Mouse (Mus musculus): ENCODE data around the gene Ndufs2. TPM values are rescaled to one million over a fixed set of nuclear protein-coding genes. Genes with fewer than 3 reads are reported as not detected.

Ndufs2 gene
- polyA plus RNA-seq, 1 experiment = 227 TPM

DNA sequence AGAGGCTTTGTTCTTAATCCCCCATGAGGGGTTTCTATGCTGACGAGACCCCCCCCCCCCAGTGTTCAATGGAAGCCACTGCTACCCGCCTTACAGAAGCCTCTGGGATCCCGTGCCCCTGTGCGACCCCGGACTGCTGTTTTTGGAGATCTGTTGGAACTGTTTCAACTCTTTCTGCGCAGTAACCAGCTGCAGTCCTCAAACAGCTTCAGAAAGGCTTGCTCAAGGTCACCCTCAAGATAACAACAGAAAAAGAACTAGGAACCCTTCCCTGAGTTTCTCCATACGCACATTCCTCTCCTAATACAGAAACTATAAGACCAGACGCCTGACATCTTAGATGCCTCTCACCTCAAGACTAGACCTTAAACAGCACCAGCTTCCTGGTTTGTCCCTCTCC is 62.1 kb downstream of the Ndufs2 start:
- Histone ChIP-seq H3K79me3 (ENCODE audit: low read depth) (no peaks in the 10 kb centered on the region), H3K27me3 (ENCODE audit: control insufficient read depth, insufficient read depth, insufficient read length) (no peaks in the 10 kb centered on the region), H3K36me3 (ENCODE audit: control insufficient read depth, insufficient read depth) (no peaks in the 10 kb centered on the region), H3ac (ENCODE audit: control insufficient read depth, insufficient read length, low read depth) (no peak overlapping the region), H3K79me2 (ENCODE audit: control insufficient read depth, insufficient read depth) (no peaks in the 10 kb centered on the region), H3K4me3 (ENCODE audit: insufficient read depth, poor library complexity, severe bottlenecking) (no peak overlapping the region)
- TF ChIP-seq MYOG (IDR thresholded peaks at IDR 0.05; ENCODE audit: control insufficient read depth, extremely low read depth, insufficient read length) (no peak), USF1 (IDR thresholded peaks at IDR 0.05; ENCODE audit: low read depth) (no peak), CEBPB (IDR thresholded peaks at IDR 0.05; ENCODE audit: low read depth) (no peak), MAX (IDR thresholded peaks at IDR 0.05) (no peak), CTCF (IDR thresholded peaks at IDR 0.05; ENCODE audit: control insufficient read depth, insufficient read depth, insufficient read length) (no peak), MYOD1 (IDR thresholded peaks at IDR 0.05; ENCODE audit: control insufficient read depth, insufficient read length, low read depth) (no peak), FOSL1 (IDR thresholded peaks at IDR 0.05; ENCODE audit: insufficient read depth, low read length, poor library complexity, severe bottlenecking) (no peak)

DNA sequence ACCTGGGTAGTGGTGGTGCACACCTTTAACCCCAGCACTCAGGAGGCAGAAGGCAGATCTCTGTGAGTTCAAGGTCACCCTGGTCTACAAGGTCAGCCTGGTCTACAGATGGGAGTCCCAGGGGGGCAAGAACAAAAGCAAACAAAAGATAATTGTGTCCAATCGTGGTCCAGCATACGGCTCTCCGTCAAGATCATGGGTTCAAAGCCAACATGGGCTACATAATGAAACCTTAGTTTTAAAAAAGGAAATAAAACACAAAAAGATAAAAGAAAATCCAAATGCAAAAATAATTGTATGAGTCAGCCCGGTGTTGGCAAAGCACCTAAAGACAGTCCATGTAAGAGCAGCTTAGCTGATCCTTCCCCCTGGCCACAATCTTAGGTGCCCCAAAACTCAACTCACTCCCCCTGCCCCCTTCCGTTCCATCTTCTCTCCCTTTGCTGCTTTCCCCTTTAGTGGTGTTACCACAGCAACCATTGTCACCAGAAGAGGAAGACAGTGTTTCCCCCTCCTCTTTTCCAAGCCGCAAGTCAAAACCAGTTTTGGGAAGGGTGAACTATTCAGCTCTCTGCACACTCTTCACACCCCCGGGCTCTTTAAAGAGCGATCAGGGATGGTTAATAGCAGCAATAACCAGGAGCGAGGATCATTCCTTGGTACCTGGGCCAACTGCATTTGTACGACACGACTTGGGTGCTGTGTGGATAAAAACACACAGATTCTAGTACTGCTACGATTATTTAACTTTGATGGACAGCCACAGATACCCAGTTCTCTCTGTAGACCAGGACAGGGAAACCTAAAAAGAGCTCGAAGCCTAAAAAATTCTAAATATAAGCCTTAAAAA is 63.1 kb downstream of the Ndufs2 start:
- Histone ChIP-seq H3K27me3 (ENCODE audit: control insufficient read depth, insufficient read depth, insufficient read length) (no peaks in the 10 kb centered on the region), H3K79me2 (ENCODE audit: control insufficient read depth, insufficient read depth) (no peaks in the 10 kb centered on the region), H3ac (ENCODE audit: control insufficient read depth, insufficient read length, low read depth) (no peak overlapping the region), H3K79me3 (ENCODE audit: low read depth) (no peaks in the 10 kb centered on the region), H3K4me3 (ENCODE audit: insufficient read depth, poor library complexity, severe bottlenecking) (no peak overlapping the region), H3K36me3 (ENCODE audit: control insufficient read depth, insufficient read depth) (no peaks in the 10 kb centered on the region)
- TF ChIP-seq CTCF (IDR thresholded peaks at IDR 0.05; ENCODE audit: control insufficient read depth, insufficient read depth, insufficient read length) (no peak), MAX (IDR thresholded peaks at IDR 0.05) (no peak), MYOD1 (IDR thresholded peaks at IDR 0.05; ENCODE audit: control insufficient read depth, insufficient read length, low read depth) (no peak), CEBPB (IDR thresholded peaks at IDR 0.05; ENCODE audit: low read depth) (no peak), USF1 (IDR thresholded peaks at IDR 0.05; ENCODE audit: low read depth) (no peak), FOSL1 (IDR thresholded peaks at IDR 0.05; ENCODE audit: insufficient read depth, low read length, poor library complexity, severe bottlenecking) (no peak), MYOG (IDR thresholded peaks at IDR 0.05; ENCODE audit: control insufficient read depth, extremely low read depth, insufficient read length) (no peak)

DNA sequence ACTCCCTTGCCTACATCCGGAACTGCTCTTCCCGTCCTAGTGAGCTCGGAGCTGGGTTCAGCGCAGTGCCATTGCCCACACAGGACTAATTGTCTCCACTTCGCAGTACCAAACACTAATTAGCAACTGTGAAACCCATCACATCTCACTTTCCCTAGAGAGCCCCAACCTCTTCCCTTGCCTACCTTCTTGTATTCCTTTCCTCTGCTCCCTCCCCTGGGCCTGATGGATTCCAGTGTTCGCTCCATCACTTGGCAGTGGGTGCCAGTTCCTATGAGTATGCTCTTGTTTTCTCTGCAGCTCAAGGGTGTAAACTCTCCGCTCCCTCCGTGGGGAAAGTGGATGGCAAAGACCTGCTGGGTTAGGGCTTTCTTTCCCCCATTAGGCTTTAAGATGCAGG is 65.5 kb downstream of the Ndufs2 start:
- Histone ChIP-seq H3K79me3 (ENCODE audit: low read depth) (no peaks in the 10 kb centered on the region), H3K27me3 (ENCODE audit: control insufficient read depth, insufficient read depth, insufficient read length) (no peaks in the 10 kb centered on the region), H3K4me3 (ENCODE audit: insufficient read depth, poor library complexity, severe bottlenecking) (no peak overlapping the region), H3ac (ENCODE audit: control insufficient read depth, insufficient read length, low read depth) (no peak overlapping the region), H3K79me2 (ENCODE audit: control insufficient read depth, insufficient read depth) (no peaks in the 10 kb centered on the region), H3K36me3 (ENCODE audit: control insufficient read depth, insufficient read depth) (no peaks in the 10 kb centered on the region)
- TF ChIP-seq CEBPB (IDR thresholded peaks at IDR 0.05; ENCODE audit: low read depth) (no peak), USF1 (IDR thresholded peaks at IDR 0.05; ENCODE audit: low read depth) (no peak), FOSL1 (IDR thresholded peaks at IDR 0.05; ENCODE audit: insufficient read depth, low read length, poor library complexity, severe bottlenecking) (no peak), MYOD1 (IDR thresholded peaks at IDR 0.05; ENCODE audit: control insufficient read depth, insufficient read length, low read depth) (no peak), CTCF (IDR thresholded peaks at IDR 0.05; ENCODE audit: control insufficient read depth, insufficient read depth, insufficient read length) (no peak), MAX (IDR thresholded peaks at IDR 0.05) (no peak), MYOG (IDR thresholded peaks at IDR 0.05; ENCODE audit: control insufficient read depth, extremely low read depth, insufficient read length) (no peak)

Other genes with a start within 250 kb of the Ndufs2 start
- 1.0 TPM for gene Fcgr4, start 232.5 kb downstream of the Ndufs2 start, polyA plus RNA-seq (2012; fragmentation: generic; extraction: Trizol)
- gene Fcgr3, start 186.5 kb downstream of the Ndufs2 start, polyA plus RNA-seq (2012; fragmentation: generic; extraction: Trizol) = not detected
- gene Cfap126, start 137.5 kb downstream of the Ndufs2 start, polyA plus RNA-seq (2012; fragmentation: generic; extraction: Trizol) = 0.39 TPM
- gene Sdhc, start 100.8 kb downstream of the Ndufs2 start, polyA plus RNA-seq (2012; fragmentation: generic; extraction: Trizol) = 147 TPM
- gene Mpz, start 100.7 kb downstream of the Ndufs2 start, polyA plus RNA-seq (2012; fragmentation: generic; extraction: Trizol) = 0.11 TPM
- 0.13 TPM for gene Pcp4l1, start 55.1 kb downstream of the Ndufs2 start, polyA plus RNA-seq (2012; fragmentation: generic; extraction: Trizol)
- gene Nr1i3, start 37.4 kb downstream of the Ndufs2 start, polyA plus RNA-seq (2012; fragmentation: generic; extraction: Trizol) = 0.04 TPM
- 58.7 TPM for gene Tomm40l, start 28.9 kb downstream of the Ndufs2 start, polyA plus RNA-seq (2012; fragmentation: generic; extraction: Trizol)
- gene Apoa2, start 26.3 kb downstream of the Ndufs2 start, polyA plus RNA-seq (2012; fragmentation: generic; extraction: Trizol) = not detected
- not detected for gene Fcer1g, start 17.0 kb downstream of the Ndufs2 start, polyA plus RNA-seq (2012; fragmentation: generic; extraction: Trizol)
- 6.7 TPM for gene Adamts4, start 967 bp downstream of the Ndufs2 start, polyA plus RNA-seq (2012; fragmentation: generic; extraction: Trizol)
- gene B4galt3, start 18.9 kb upstream of the Ndufs2 start, polyA plus RNA-seq (2012; fragmentation: generic; extraction: Trizol) = 17.4 TPM
- gene Ppox, start 29.8 kb upstream of the Ndufs2 start, polyA plus RNA-seq (2012; fragmentation: generic; extraction: Trizol) = 9.0 TPM
- 20.6 TPM for gene Usp21, start 36.6 kb upstream of the Ndufs2 start, polyA plus RNA-seq (2012; fragmentation: generic; extraction: Trizol)
- 100 TPM for gene Ufc1, start 43.6 kb upstream of the Ndufs2 start, polyA plus RNA-seq (2012; fragmentation: generic; extraction: Trizol)
- gene Dedd, start 77.8 kb upstream of the Ndufs2 start, polyA plus RNA-seq (2012; fragmentation: generic; extraction: Trizol) = 44.8 TPM
- gene Nit1, start 94.3 kb upstream of the Ndufs2 start, polyA plus RNA-seq (2012; fragmentation: generic; extraction: Trizol) = 19.5 TPM
- 90.9 TPM for gene Pfdn2, start 94.3 kb upstream of the Ndufs2 start, polyA plus RNA-seq (2012; fragmentation: generic; extraction: Trizol)
- 0.05 TPM for gene Klhdc9, start 109.4 kb upstream of the Ndufs2 start, polyA plus RNA-seq (2012; fragmentation: generic; extraction: Trizol)
- 0.06 TPM for gene Nectin4, start 118.7 kb upstream of the Ndufs2 start, polyA plus RNA-seq (2012; fragmentation: generic; extraction: Trizol)
- gene Arhgap30, start 137.6 kb upstream of the Ndufs2 start, polyA plus RNA-seq (2012; fragmentation: generic; extraction: Trizol) = 0.05 TPM
- gene Usf1, start 159.9 kb upstream of the Ndufs2 start, polyA plus RNA-seq (2012; fragmentation: generic; extraction: Trizol) = 70.1 TPM
- 0.66 TPM for gene Tstd1, start 167.5 kb upstream of the Ndufs2 start, polyA plus RNA-seq (2012; fragmentation: generic; extraction: Trizol)
- 3.6 TPM for gene F11r, start 186.1 kb upstream of the Ndufs2 start, polyA plus RNA-seq (2012; fragmentation: generic; extraction: Trizol)

Measured in C2C12 (cell line).